Mouse (Mus musculus): ENCODE results near the gene Mgat4e. TPM values are rescaled to one million over a fixed set of nuclear protein-coding genes. Genes with fewer than 3 reads are reported as not detected.

Mgat4e gene
- not detected for polyA plus RNA-seq (2017; shearing (Covaris generic))

GRCm38 (mm10) chr1:134549632-134550132 is at the start of gene Mgat4e:
TSS of gene Mgat4e (minus strand) at chr1:134549682.

GRCm38 (mm10) chr1:134559976-134560375 is 10.5 kb upstream of the Mgat4e start, which contains the start of gene Kdm5b:
TSS of gene Kdm5b (plus strand) at chr1:134560171.

GRCm38 (mm10) chr1:134494428-134495215 is 54.9 kb downstream of the Mgat4e start, which contains the start of gene Rabif:
TSS of gene Rabif (plus strand) at chr1:134494648.

Other genes with a start within 250 kb of the Mgat4e start
- 0.17 TPM for gene Ppfia4, start 216.8 kb downstream of the Mgat4e start, polyA plus RNA-seq (2017; shearing (Covaris generic))
- gene Tmem183a, start 187.7 kb downstream of the Mgat4e start, polyA plus RNA-seq (2017; shearing (Covaris generic)): 56.0 TPM
- gene 4933406M09Rik, start 163.7 kb downstream of the Mgat4e start, polyA plus RNA-seq (2017; shearing (Covaris generic)): not detected
- gene Cyb5r1, start 144.1 kb downstream of the Mgat4e start, polyA plus RNA-seq (2017; shearing (Covaris generic)): 26.4 TPM
- gene Adipor1, start 134.3 kb downstream of the Mgat4e start, polyA plus RNA-seq (2017; shearing (Covaris generic)): 35.4 TPM
- gene Klhl12, start 94.2 kb downstream of the Mgat4e start, polyA plus RNA-seq (2017; shearing (Covaris generic)): 17.4 TPM
- gene Rabif, start 55.0 kb downstream of the Mgat4e start, polyA plus RNA-seq (2017; shearing (Covaris generic)): 45.6 TPM
- 19.8 TPM for gene Kdm5b, start 10.5 kb upstream of the Mgat4e start, polyA plus RNA-seq (2017; shearing (Covaris generic))
- gene Syt2, start 97.0 kb upstream of the Mgat4e start, polyA plus RNA-seq (2017; shearing (Covaris generic)): not detected

Data from activated CD4-positive, CD25-positive, alpha-beta regulatory T cell, adult 9 weeks (primary cell).